Mouse (Mus musculus) stomach, postnatal 0 days (tissue): ENCODE data around the gene Icmt. TPM values are rescaled to one million over a fixed set of nuclear protein-coding genes. Genes with fewer than 3 reads are reported as not detected.
A peak's percentile ranks its signal among the peaks of the same experiment; 100 is the strongest.

Source experiments
- ATAC-seq: fragments of 200-750 bp; cut with Nextera tagmentation; 2 replicates; pipeline ENCODE4 v1.8.0; 2017; ENCODE audit not compliant: low FRiP score, low TSS enrichment
- DNase-seq: peaks from one replicate; pipeline ENCODE4 v3.0.0-alpha.2; 2016; ENCODE audit warnings: low spot score
- H3K27ac ChIP-seq: fragments of 300-500 bp; sonication (generic); replicated peaks from 2 replicates; pipeline ENCODE4 v1.5.1; 2014; ENCODE audit warnings: mild to moderate bottlenecking, control low read depth
- H3K27me3 ChIP-seq: fragments of 300-500 bp; sonication (generic); 2 replicates; pipeline ENCODE4 v1.6.1; 2014; ENCODE audit warnings: low read length; ENCODE audit not compliant: control insufficient read depth, insufficient read depth
- H3K36me3 ChIP-seq: fragments of 300-500 bp; sonication (generic); 2 replicates; pipeline ENCODE4 v1.6.1; 2014; ENCODE audit warnings: low read length, mixed read lengths; ENCODE audit not compliant: control insufficient read depth, insufficient read depth
- H3K4me1 ChIP-seq: fragments of 300-500 bp; sonication (generic); replicated peaks from 2 replicates; pipeline ENCODE4 v1.6.1; 2014; ENCODE audit warnings: antibody characterized with exemption; ENCODE audit not compliant: control insufficient read depth, insufficient read depth
- H3K4me2 ChIP-seq: fragments of 300-500 bp; sonication (generic); replicated peaks from 2 replicates; pipeline ENCODE4 v1.6.1; 2014; ENCODE audit warnings: low read depth, mild to moderate bottlenecking, control low read depth, moderate library complexity
- H3K4me3 ChIP-seq: fragments of 300-500 bp; sonication (generic); 2 replicates; pipeline ENCODE4 v1.5.1; 2014; ENCODE audit warnings: low read depth, low read length, control low read depth
- H3K9ac ChIP-seq: fragments of 300-500 bp; sonication (generic); 2 replicates; pipeline ENCODE4 v1.6.1; 2014; ENCODE audit warnings: mild to moderate bottlenecking, low read length, control low read depth, mixed read lengths
- H3K9me3 ChIP-seq: fragments of 300-500 bp; sonication (generic); 2 replicates; pipeline ENCODE4 v1.6.1; 2016; ENCODE audit warnings: low read length; ENCODE audit not compliant: control insufficient read depth
- CTCF ChIP-seq: IDR thresholded peaks from 2 replicates; pipeline ENCODE4 v1.5.1; 2016; ENCODE audit warnings: antibody characterized with exemption, low read depth, mild to moderate bottlenecking, moderate library complexity
- EP300 ChIP-seq: optimal IDR thresholded peaks from 2 replicates; pipeline ENCODE3; 2016; ENCODE audit warnings: antibody characterized with exemption
- WGBS: fragments of 180-500 bp; shearing (Covaris S2); extraction: QIAGEN DNeasy Blood & Tissue Kit; methylation state at CpG from one replicate; pipeline ENCODE4 v1.1.7; 2014; 5-methylcytosine and 5-hydroxymethylcytosine counted together
- polyA plus RNA-seq: library from polyadenylated mRNA; unstranded; fragments of >200 nt; fragmentation: Nextera tagmentation; extraction: Ambion mirVana; gene quantifications from 2 replicates; pipeline ENCODE4 v1.2.1, GENCODE M21; 2015

The Icmt gene
- polyA plus RNA-seq, 1 experiment from 2014 or later: 10.2 TPM

- Histone ChIP-seq H3K36me3 (peaks cover 12% of the 10 kb centered on the region), H3K4me2 (no peak overlapping the region), H3K9ac (no peak overlapping the region), H3K9me3 (no peaks in the 10 kb centered on the region), H3K27me3 (no peaks in the 10 kb centered on the region), H3K4me1 (no peaks in the 10 kb centered on the region), H3K4me3 (no peak overlapping the region), H3K27ac (no peak overlapping the region)
- DNase-seq (no peak), ATAC-seq (no peak)
- 89% methylated on average over 6 of the region's 6 CpGs for WGBS
- TF ChIP-seq CTCF (no peak), EP300 (no peak)
These were observed 7.7 kb downstream of the Icmt start for GRCm38 (mm10) chr4:152304685-152305084.

GRCm38 (mm10) chr4:152305991-152306390, 9.0 kb downstream of the Icmt start:
- Histone ChIP-seq H3K36me3 (peaks cover 7% of the 10 kb centered on the region; the same call in 1 of the 2 replicates), H3K4me1 (no peaks in the 10 kb centered on the region), H3K4me3 (no peak overlapping the region), H3K27ac (no peak overlapping the region), H3K4me2 (no peak overlapping the region), H3K9me3 (no peaks in the 10 kb centered on the region), H3K9ac (no peak overlapping the region), H3K27me3 (no peaks in the 10 kb centered on the region)
- no peak for ATAC-seq
- DNase-seq: no peak
- WGBS: 73% methylated on average over 6 of the region's 6 CpGs
- TF ChIP-seq EP300: no peak
- TF ChIP-seq CTCF: no peak

GRCm38 (mm10) chr4:152307542-152307941, 10.5 kb downstream of the Icmt start:
- no peak overlapping the region for H3K27ac ChIP-seq
- TF ChIP-seq CTCF (no peak), EP300 (no peak)
- 82% methylated on average over 9 of the region's 9 CpGs for WGBS
- DNase-seq (no peak), ATAC-seq (no peak)
- no peak overlapping the region for H3K4me3 ChIP-seq
- peaks cover 3% of the 10 kb centered on the region; the same call in 1 of the 2 replicates for H3K27me3 ChIP-seq
- H3K4me1 ChIP-seq: no peaks in the 10 kb centered on the region
- H3K36me3 ChIP-seq: peaks cover 7% of the 10 kb centered on the region; the same call in 1 of the 2 replicates
- no peaks in the 10 kb centered on the region for H3K9me3 ChIP-seq
- H3K9ac ChIP-seq: no peak overlapping the region
- H3K4me2 ChIP-seq: no peak overlapping the region

- Histone ChIP-seq H3K9ac (no peak overlapping the region), H3K9me3 (no peaks in the 10 kb centered on the region), H3K4me1 (no peaks in the 10 kb centered on the region), H3K36me3 (peaks cover 4% of the 10 kb centered on the region; the same call in 1 of the 2 replicates), H3K27me3 (peaks cover 20% of the 10 kb centered on the region; the same call in 1 of the 2 replicates), H3K4me2 (peak overlapping the region; percentile 21; the same call in 1 of the 2 replicates), H3K27ac (no peak overlapping the region), H3K4me3 (peak overlapping the region; percentile 4; the same call in 1 of the 2 replicates)
- DNase-seq (no peak), ATAC-seq (no peak)
- 7% methylated on average over 14 of the region's 14 CpGs for WGBS
- no peak for TF ChIP-seq EP300
These were observed 15.2 kb downstream of the Icmt start for GRCm38 (mm10) chr4:152312186-152312585.

- H3K27me3 ChIP-seq: peaks cover 20% of the 10 kb centered on the region
- H3K9ac ChIP-seq: no peak overlapping the region
- DNase-seq (peak; percentile 37), ATAC-seq (peak; percentile 45)
- WGBS: under 1% methylated on average over 29 of the region's 29 CpGs
- TF ChIP-seq EP300: no peak
- TF ChIP-seq CTCF: no peak
- no peak overlapping the region for H3K27ac ChIP-seq
- no peaks in the 10 kb centered on the region for H3K9me3 ChIP-seq
- H3K4me2 ChIP-seq: peak overlapping the region; percentile 56
- peaks cover 4% of the 10 kb centered on the region; the same call in 1 of the 2 replicates for H3K36me3 ChIP-seq
- H3K4me3 ChIP-seq: peak overlapping the region; percentile 29
- no peaks in the 10 kb centered on the region for H3K4me1 ChIP-seq
These were observed 16.2 kb downstream of the Icmt start for GRCm38 (mm10) chr4:152313211-152313632.

- TF ChIP-seq CTCF (peak; percentile 61), EP300 (no peak)
- Histone ChIP-seq H3K27me3 (peaks cover 22% of the 10 kb centered on the region), H3K27ac (no peak overlapping the region), H3K9me3 (no peaks in the 10 kb centered on the region), H3K9ac (no peak overlapping the region), H3K36me3 (no peaks in the 10 kb centered on the region), H3K4me3 (no peak overlapping the region), H3K4me2 (no peak overlapping the region), H3K4me1 (no peaks in the 10 kb centered on the region)
- DNase-seq (peak; percentile 64), ATAC-seq (no peak)
These were observed 16.9 kb downstream of the Icmt start for GRCm38 (mm10) chr4:152313934-152314333.
